8 mouse cellular contexts compared by ENCODE assay signal in the genomic region with DNA sequence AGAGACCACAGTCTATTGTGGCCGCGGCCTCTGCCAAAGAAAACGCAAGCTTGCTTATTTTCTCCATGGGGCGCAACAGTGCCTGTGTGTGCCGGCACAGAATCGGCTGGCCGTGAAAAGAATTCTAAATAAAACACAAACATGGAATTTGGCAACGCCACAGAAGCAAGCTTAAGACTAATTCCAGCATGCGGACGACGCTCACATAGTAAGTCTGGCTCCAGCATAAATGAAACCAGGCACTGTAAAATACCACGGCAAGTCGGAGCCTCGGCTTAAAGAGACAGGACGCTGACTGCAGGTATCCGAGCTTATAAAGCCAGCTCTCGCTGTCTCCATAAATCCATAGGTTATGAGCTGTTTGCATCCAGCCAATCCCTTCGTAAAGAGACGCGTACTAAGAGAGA. TPM values are rescaled to one million over a fixed set of nuclear protein-coding genes. Genes with fewer than 3 reads are reported as not detected.
A peak's percentile ranks its signal among the peaks of the same experiment; 100 is the strongest.
DNase-seq lines count a peak whose midpoint lies in the region; ATAC-seq and TF ChIP-seq lines count a peak whose summit lies in the region.

No protein-coding gene starts in this region.

- H3K9me3 ChIP-seq in embryonic facial prominence, embryonic 14.5 days (ENCODE audit: control insufficient read depth, low read length) = no peaks in the 10 kb centered on the region
- H3K9me3 ChIP-seq in hindbrain, postnatal 0 days (ENCODE audit: low read length) = no peaks in the 10 kb centered on the region
- H3K9me3 ChIP-seq in neural tube, embryonic 12.5 days = no peaks in the 10 kb centered on the region

- intact Hi-C loops in gastrocnemius, postnatal 36 days (cut with DNase I) = loop anchor here (10.0 kb wide), 1 partner anchor 798 kb away; no protein-coding TSS in a partner anchor

- H3K27me3 ChIP-seq in embryonic facial prominence, embryonic 14.5 days (replicated peaks; ENCODE audit: control insufficient read depth, insufficient read depth, low read length) = no peaks in the 10 kb centered on the region
- H3K27me3 ChIP-seq in hindbrain, postnatal 0 days (ENCODE audit: insufficient read depth, low read length) = no peaks in the 10 kb centered on the region
- H3K27me3 ChIP-seq in neural tube, embryonic 12.5 days (replicated peaks) = no peaks in the 10 kb centered on the region

- peak overlapping the region; percentile 40 for H3K4me2 ChIP-seq in embryonic facial prominence, embryonic 14.5 days (ENCODE audit: low read depth, low read length)
- H3K4me2 ChIP-seq in hindbrain, postnatal 0 days (ENCODE audit: low read depth, low read length) = peak overlapping the region; percentile 57
- H3K4me2 ChIP-seq in neural tube, embryonic 12.5 days (replicated peaks) = peak overlapping the region; percentile 41

- 10% methylated on average over 20 of the region's 20 CpGs for WGBS in embryonic facial prominence, embryonic 14.5 days
- 10% methylated on average over 20 of the region's 20 CpGs for WGBS in hindbrain, postnatal 0 days
- 48% methylated on average over 20 of the region's 20 CpGs for WGBS in neural tube, embryonic 12.5 days

- TF ChIP-seq CTCF in hindbrain, postnatal 0 days (IDR thresholded peaks at IDR 0.05; ENCODE audit: low read depth) = no peak

- peak overlapping the region; percentile 2; the same call in 1 of the 2 replicates for H3K4me3 ChIP-seq in embryonic facial prominence, embryonic 14.5 days (ENCODE audit: low read depth, low read length)
- peak overlapping the region; percentile 28 for H3K4me3 ChIP-seq in hindbrain, postnatal 0 days (ENCODE audit: low read length)
- no peak overlapping the region for H3K4me3 ChIP-seq in neural tube, embryonic 12.5 days

- peak overlapping the region; percentile 64 for H3K27ac ChIP-seq in embryonic facial prominence, embryonic 14.5 days (replicated peaks; ENCODE audit: low read depth, low read length)
- peak overlapping the region; percentile 60; the same call in 1 of the 2 replicates for H3K27ac ChIP-seq in hindbrain, postnatal 0 days
- no peak overlapping the region for H3K27ac ChIP-seq in neural tube, embryonic 12.5 days

- peak; percentile 84 for ATAC-seq in embryonic facial prominence, embryonic 14.5 days (ENCODE audit: low read depth)
- peak; percentile 62 for ATAC-seq in hindbrain, postnatal 0 days
- no peak for ATAC-seq in neural tube, embryonic 12.5 days (ENCODE audit: low FRiP score, low read depth)

- H3K9ac ChIP-seq in embryonic facial prominence, embryonic 14.5 days (ENCODE audit: low read depth, low read length) = no peak overlapping the region
- peak overlapping the region; percentile 33; the same call in 1 of the 2 replicates for H3K9ac ChIP-seq in hindbrain, postnatal 0 days (replicated peaks; ENCODE audit: low read length)
- no peak overlapping the region for H3K9ac ChIP-seq in neural tube, embryonic 12.5 days

- H3K36me3 ChIP-seq in embryonic facial prominence, embryonic 14.5 days (ENCODE audit: control insufficient read depth, insufficient read depth, low read length) = no peaks in the 10 kb centered on the region
- no peaks in the 10 kb centered on the region for H3K36me3 ChIP-seq in hindbrain, postnatal 0 days (ENCODE audit: insufficient read depth, low read length)
- no peaks in the 10 kb centered on the region for H3K36me3 ChIP-seq in neural tube, embryonic 12.5 days

- DNase-seq in layer of hippocampus, adult 9-11 months = peak; percentile 55
- no peak for DNase-seq in layer of hippocampus, adult 9-10 months (ENCODE audit: low spot score)
- DNase-seq in embryonic facial prominence, embryonic 14.5 days (ENCODE audit: low spot score) = peak; percentile 98
- peak; percentile 82 for DNase-seq in hindbrain, postnatal 0 days (ENCODE audit: low spot score)
- no peak for DNase-seq in spleen, postnatal 4 days (ENCODE audit: low spot score in 2 of 2)
- DNase-seq in gastrocnemius, postnatal 36 days = no peak
- DNase-seq in cerebellum, adult 9-10 months = no peak

- peaks cover 61% of the 10 kb centered on the region for H3K4me1 ChIP-seq in embryonic facial prominence, embryonic 14.5 days (ENCODE audit: control insufficient read depth, insufficient read depth, low read length)
- peaks cover 18% of the 10 kb centered on the region for H3K4me1 ChIP-seq in hindbrain, postnatal 0 days (ENCODE audit: insufficient read depth, low read length)
- H3K4me1 ChIP-seq in neural tube, embryonic 12.5 days = peaks cover 35% of the 10 kb centered on the region

RNA-seq across cellular contexts. Expression of a gene that starts 51.1 kb away (rescaled TPM):
- 16.5 and 20.7 TPM in 2 replicates for polyA plus RNA-seq in embryonic facial prominence, embryonic 14.5 days (2014; fragmentation: Nextera tagmentation; extraction: Ambion mirVana)
- total RNA-seq in hindbrain, postnatal 0 days (2014; rRNA removed) = 30.0 and 31.6 TPM in 2 replicates
- 9.8 and 12.0 TPM in 2 replicates for polyA plus RNA-seq in hindbrain, postnatal 0 days (2015; fragmentation: Nextera tagmentation; extraction: Ambion mirVana)
- polyA plus RNA-seq in neural tube, embryonic 12.5 days (2016; fragmentation: Nextera tagmentation; extraction: Ambion mirVana) = 25.9 and 27.1 TPM in 2 replicates
- 1 to 10 TPM in 1 of 2 experiments, not detected in 1; 1.3 TPM for total RNA-seq in gastrocnemius, postnatal 36 days (2021)

Comparison
In these comparisons a context has a peak if more than half of its experiments do, and no peak if none do; other contexts are left out.
1. DNase-seq: peak in layer of hippocampus, adult 9-11 months (single experiment), embryonic facial prominence, embryonic 14.5 days (single experiment) and hindbrain, postnatal 0 days (single experiment); none in layer of hippocampus, adult 9-10 months (single experiment), spleen, postnatal 4 days (0 of 2), gastrocnemius, postnatal 36 days (0 of 2) and cerebellum, adult 9-10 months (single experiment).
2. Peak in every context shown above with its lines, with median percentiles within 50 percentile points of each other: H3K4me2 ChIP-seq.